Mouse (Mus musculus): ENCODE data around the gene Gm47429.
"Not testable (repeated sequence)": the region's sequence is repeated elsewhere in the genome, so short reads cannot be mapped to it uniquely, and the experiment has no call there.

DNA sequence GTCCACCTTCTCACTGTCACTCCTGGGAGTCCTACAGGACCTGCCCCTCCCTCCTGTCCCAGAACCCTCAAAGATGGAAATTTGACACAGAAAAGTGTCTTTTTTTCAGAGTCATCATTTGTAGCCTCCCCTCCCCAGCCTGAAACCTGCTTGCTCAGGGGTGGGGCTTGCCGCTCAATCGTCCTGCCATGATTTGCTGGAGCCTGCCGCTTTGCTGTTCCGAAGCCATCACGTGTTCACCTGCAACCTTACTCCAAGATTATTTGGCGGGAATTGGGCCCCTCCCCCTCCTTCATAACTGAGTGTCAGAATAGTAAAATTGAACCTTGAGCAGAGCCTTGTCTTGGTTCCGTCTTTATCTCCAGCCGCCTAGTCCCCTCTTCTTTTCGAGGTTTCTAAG is 8.6 kb upstream of the Gm47429 start:
- TF ChIP-seq CTCF (IDR thresholded peaks at IDR 0.05; ENCODE audit: borderline replicate concordance, insufficient read depth, low read length); POLR2A (IDR thresholded peaks at IDR 0.05; ENCODE audit: low read depth, low read length): not testable (repeated sequence)
